Mouse (Mus musculus) adrenal gland, postnatal 4 days (tissue): ENCODE data around the gene Sidt1. TPM values are rescaled to one million over a fixed set of nuclear protein-coding genes. Genes with fewer than 3 reads are reported as not detected.

Source experiments
- DNase-seq, 2 experiments: peaks; one replicate each; pipeline ENCODE4 v3.0.0; 2021 to 2022; ENCODE audit warnings: low spot score in 2 of 2, mixed read lengths in 2 of 2
- long read RNA-seq, 2 experiments: library from polyadenylated mRNA; stranded (forward); transcript quantifications; one replicate each; pipeline ENCODE4 v2.0.0; 2021
- total RNA-seq, 2 experiments: library from RNA; stranded (reverse); gene quantifications; 2 replicates each; pipeline ENCODE4 v1.2.3; 2021

Gene Sidt1
- 10 to 100 TPM; 11.7 to 14.1 TPM for total RNA-seq
- long read RNA-seq, experiment 1, partial matches to known transcripts, result 1 of 4 reads
- long read RNA-seq, experiment 1, other reads (novel, unspliced or antisense), result 3 of 4 reads
- long read RNA-seq, experiment 2, full-length matches to known transcripts, result 6 of 11 reads
- long read RNA-seq, experiment 2, partial matches to known transcripts, result 2 of 11 reads
- long read RNA-seq, experiment 2, other reads (novel, unspliced or antisense), result 3 of 11 reads

GRCm38 (mm10) chr16:44332861-44333284 is at the start of gene Sidt1:
Sidt1 (minus strand) TSS chr16:44333196.
- no peak for DNase-seq

- DNase-seq, result no peak
Measured at GRCm38 (mm10) chr16:44381578-44381977, 48.6 kb upstream of the Sidt1 start.

GRCm38 (mm10) chr16:44380006-44380405 is 47.0 kb upstream of the Sidt1 start:
- no peak for DNase-seq

- no peak for DNase-seq
Measured at GRCm38 (mm10) chr16:44375459-44375858, 42.5 kb upstream of the Sidt1 start.

GRCm38 (mm10) chr16:44365522-44365921 is 32.5 kb upstream of the Sidt1 start:
- no peak for DNase-seq

GRCm38 (mm10) chr16:44361921-44362890 is 29.2 kb upstream of the Sidt1 start:
- DNase-seq, result no peak

- DNase-seq, result no peak
Measured at GRCm38 (mm10) chr16:44357571-44358268, 24.7 kb upstream of the Sidt1 start.

GRCm38 (mm10) chr16:44356291-44356690 is 23.3 kb upstream of the Sidt1 start:
- DNase-seq, result no peak

- no peak for DNase-seq
Measured at GRCm38 (mm10) chr16:44349801-44350397, 16.9 kb upstream of the Sidt1 start.

GRCm38 (mm10) chr16:44347071-44347901 is 14.3 kb upstream of the Sidt1 start, which contains the start of gene Spice1:
Spice1 (plus strand) TSS chr16:44347121.
- DNase-seq, result peak; percentile 89 to 91

GRCm38 (mm10) chr16:44337541-44337940 is 4.5 kb upstream of the Sidt1 start:
- no peak for DNase-seq

- peak in 1 of 2 experiments; percentile 6 for DNase-seq
Measured at GRCm38 (mm10) chr16:44331995-44332860, 768 bp downstream of the Sidt1 start.

GRCm38 (mm10) chr16:44331671-44331994 is 1.4 kb downstream of the Sidt1 start:
- DNase-seq, result no peak

- DNase-seq, result no peak
Measured at GRCm38 (mm10) chr16:44331154-44331553, 1.8 kb downstream of the Sidt1 start.

- DNase-seq, result no peak
Measured at GRCm38 (mm10) chr16:44330657-44331056, 2.3 kb downstream of the Sidt1 start.

GRCm38 (mm10) chr16:44328644-44329043 is 4.4 kb downstream of the Sidt1 start:
- DNase-seq, result no peak

GRCm38 (mm10) chr16:44320232-44320631 is 12.8 kb downstream of the Sidt1 start:
- no peak for DNase-seq

- DNase-seq, result no peak
Measured at GRCm38 (mm10) chr16:44316350-44316749, 16.6 kb downstream of the Sidt1 start.

- DNase-seq, result no peak
Measured at GRCm38 (mm10) chr16:44313422-44313821, 19.6 kb downstream of the Sidt1 start.
